Mouse (Mus musculus): ENCODE results near the gene Cdk2.

The Cdk2 gene

DNA sequence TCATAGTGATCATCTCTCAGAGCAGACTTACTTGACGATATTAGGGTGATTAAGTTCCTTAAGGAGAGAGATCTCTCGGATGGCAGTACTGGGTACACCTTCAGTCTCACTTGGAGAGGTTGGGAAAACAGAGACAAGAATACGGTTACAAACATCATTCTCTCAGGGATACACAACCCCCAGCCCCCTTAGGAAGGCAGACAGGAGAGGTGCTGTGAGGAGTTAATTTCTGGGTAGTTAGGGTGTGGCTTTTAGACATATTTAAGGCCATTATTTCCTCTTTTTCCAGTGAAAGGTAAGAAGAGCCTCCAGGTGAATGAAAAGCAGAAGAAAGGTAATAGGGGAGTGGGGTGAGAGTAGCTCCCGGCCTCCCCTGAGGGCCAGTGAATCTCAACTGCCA is 936 bp downstream of the Cdk2 start, which contains the start of gene Pmel:
Gene Pmel, plus strand, starts transcription at position 301 of the 400 bp plus-strand sequence.
- DNase-seq (ENCODE audit: low spot score in 2 of 2), result no peak

- no peak for DNase-seq (ENCODE audit: low spot score in 2 of 2)
Observed at GRCm38 (mm10) chr10:128702328-128703007, 2.4 kb downstream of the Cdk2 start.

DNA sequence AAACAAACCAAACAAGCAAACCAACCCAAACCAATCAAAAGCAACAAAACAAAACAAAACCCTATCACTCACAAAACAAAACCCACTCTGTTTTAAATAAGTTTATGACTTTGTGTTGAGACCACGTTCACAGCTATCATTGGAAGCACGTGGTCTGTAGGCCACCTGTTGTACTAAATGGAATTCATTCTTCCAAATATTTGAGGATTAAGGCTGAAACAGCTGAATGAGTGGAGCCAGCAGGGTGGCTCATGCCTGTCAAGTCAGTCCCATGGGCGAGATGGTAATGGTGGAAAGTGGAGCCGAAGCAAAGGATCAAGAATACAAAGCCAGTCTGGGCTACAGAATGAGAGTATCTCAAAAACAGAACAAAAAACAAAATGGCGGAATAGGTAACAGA is 4.1 kb downstream of the Cdk2 start:
- no peak for DNase-seq (ENCODE audit: low spot score in 2 of 2)

- DNase-seq (ENCODE audit: low spot score in 2 of 2), result no peak
Observed at GRCm38 (mm10) chr10:128699611-128700010, 5.2 kb downstream of the Cdk2 start.

DNA sequence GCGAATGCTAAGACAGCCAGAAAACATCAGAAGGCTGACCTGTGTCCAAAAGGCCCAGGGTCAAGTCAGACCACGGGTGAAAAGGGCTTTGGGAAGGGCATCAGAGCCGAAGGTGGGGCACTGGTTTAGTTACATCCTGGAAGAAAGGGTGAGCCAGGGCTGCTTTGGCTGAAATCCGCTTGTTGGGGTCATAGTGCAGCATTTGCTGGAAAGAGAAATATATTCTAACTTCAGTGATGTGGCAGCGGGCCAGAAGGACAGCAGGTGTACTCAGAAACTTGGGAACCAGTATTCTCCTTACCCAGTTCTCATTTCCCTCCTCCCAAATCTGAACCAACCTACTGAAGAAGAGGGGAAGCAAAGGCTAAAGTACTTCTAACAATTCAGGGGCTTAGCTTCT is 5.8 kb downstream of the Cdk2 start:
- no peak for DNase-seq (ENCODE audit: low spot score in 2 of 2)

DNA sequence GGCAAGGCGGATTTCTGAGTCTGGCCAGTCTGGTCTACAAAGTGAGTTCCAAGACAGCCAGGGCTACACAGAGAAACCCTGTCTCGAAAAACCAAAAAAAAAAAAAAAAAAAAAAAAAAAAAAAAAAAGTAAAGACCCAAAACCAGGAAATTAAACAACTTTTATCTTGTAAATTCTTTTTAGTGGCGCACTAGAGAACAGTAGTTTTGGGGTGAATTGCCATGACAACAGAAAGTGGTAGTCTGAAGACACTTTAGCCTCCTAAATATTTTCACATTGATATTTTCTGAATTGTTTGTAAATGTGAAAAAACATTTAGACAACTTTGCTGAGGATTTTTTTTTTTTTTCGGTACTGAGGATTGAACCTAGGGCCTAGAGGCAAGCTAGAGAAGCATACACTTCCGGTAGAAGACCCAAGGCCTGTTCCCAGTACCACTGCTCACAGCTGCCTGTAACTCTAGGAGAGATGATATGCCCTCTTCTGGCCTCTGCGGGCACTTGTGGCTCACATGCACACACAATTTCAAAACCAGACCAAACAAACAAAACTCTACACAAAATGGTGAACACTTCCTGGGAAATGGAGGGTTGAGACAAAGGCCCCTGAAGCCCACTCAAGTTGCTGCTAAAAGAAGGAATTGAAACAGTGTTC is 7.6 kb downstream of the Cdk2 start:
- no peak for DNase-seq (ENCODE audit: low spot score in 2 of 2)

DNA sequence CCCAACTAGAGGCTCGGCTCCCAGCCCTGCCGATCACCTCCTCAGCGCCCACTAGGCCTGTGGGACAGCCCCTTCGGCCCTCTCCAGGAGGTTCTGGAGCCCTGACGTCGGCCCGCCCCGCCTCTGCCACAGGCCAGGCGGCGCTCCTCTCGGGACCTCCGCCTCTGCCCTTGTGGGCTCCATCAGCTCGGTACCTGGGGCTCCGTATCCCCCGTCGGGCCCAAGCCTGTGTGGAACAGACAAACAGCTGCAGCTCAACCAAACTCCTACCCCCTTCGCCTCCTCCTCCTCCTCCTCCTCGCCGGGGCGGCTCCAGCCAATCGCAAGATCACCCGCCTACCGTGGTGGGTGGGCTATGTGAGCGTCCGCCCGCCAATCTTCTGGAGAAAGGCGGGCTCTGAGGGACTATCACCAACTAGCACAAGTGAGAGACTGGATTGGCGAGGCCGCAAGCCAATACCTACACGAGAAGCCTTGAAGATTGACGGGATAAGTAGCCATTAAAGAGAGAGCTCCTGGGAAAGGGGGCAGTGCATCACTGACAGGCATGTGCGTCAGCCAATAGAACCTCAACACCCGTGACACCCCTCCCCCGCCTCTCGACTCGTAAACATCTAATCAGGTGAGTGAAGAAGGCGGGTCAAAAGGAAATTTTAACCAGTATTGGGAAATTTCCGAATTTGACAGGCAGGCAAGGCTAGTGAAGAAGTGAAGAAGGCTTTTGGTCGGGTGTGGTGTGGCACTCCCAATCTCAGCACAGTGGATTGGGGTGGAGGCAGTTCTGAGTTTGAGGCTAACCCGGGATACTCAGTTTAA is 8.6 kb downstream of the Cdk2 start, which contains the start of gene Rab5b:
Gene Rab5b, minus strand, starts transcription at position 273 of the 816 bp plus-strand sequence.
- peak; percentile 95 to 96 for DNase-seq (ENCODE audit: low spot score in 2 of 2)

GRCm38 (mm10) chr10:128695411-128695991 is 9.3 kb downstream of the Cdk2 start:
- DNase-seq (ENCODE audit: low spot score in 2 of 2), result no peak

DNA sequence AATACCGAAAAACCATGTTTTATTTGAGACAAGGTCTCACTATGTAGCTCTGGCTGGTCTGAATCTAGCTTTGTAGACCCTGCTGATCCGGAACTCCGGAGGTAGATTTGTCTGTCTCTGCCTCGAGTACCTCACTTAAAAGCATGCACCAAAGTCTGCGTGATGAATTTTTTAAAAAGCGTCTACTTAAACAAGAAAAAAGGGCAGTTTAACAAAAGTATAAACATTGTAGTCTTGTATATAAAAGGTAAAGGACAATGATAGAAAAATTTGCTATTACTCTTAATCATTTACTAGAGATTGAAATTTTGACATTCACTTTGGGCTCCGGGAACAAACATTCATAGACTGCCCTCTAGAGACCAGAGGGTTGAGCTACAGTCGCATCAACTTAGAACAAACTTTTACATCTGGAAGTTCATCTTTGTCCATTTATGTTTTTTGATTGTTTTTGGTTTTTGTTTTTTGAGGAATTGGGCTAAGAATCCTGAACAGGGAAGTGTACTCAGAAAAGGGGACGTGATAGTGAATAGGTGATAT is 30.3 kb downstream of the Cdk2 start:
- DNase-seq (ENCODE audit: low spot score in 2 of 2), result no peak

DNA sequence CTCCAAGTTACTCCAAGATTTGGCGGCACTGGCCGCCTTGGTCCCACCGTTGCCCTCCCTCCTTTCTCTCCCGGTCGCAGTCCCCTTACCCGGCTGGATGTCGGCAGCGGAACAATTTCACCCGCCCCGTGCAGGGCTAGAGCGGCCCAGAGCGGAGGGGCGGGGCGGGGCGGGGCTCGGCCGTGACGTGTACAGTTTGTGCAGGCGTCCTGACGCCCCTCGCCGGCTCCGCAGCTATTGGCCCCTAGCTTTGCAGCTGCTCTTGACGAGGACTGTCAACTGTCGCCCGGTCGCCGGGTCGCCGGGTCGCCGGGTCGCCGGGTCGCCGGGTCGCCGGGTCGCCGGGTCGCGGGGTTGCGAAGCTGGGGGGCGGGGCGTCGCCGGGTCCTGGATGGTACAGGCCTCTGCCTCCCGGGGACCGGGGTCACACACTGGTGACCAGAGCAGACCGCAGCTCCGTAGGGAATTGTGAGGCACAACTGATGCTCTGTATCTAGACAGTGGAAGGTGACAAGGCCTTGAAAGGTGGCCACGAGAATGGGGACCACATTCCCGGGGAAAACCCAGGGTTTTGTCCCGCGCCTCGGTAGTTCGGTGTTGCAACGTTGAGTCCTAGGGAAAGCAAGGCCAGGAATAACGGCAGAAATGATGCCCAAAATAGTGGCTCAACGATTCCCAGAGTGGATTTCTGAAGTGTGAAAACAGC is 30.9 kb downstream of the Cdk2 start, which contains the start of gene Suox:
Gene Suox, minus strand, starts transcription at position 311 of the 706 bp plus-strand sequence.
- peak; percentile 56 to 75 for DNase-seq (ENCODE audit: low spot score in 2 of 2)

DNA sequence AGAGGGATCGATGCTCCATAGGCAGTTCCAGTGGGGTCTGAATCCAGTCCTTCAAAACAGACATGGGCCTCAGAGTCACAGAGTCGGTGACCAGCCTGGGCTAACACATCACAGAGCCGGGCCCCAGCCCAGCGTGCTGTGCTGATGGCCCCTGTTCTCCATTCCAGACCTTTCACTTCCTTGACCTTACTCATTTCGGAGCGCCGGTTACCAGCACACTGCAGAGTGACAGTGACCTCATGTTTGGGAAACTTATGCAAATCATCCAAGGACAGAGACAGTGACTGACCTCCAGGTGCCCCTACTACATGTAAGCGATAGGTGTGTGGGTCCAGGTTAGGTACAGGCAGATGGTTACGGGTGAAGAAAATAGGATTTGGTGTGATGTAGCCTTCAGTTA is 33.7 kb downstream of the Cdk2 start:
- no peak for DNase-seq (ENCODE audit: low spot score in 2 of 2)

DNA sequence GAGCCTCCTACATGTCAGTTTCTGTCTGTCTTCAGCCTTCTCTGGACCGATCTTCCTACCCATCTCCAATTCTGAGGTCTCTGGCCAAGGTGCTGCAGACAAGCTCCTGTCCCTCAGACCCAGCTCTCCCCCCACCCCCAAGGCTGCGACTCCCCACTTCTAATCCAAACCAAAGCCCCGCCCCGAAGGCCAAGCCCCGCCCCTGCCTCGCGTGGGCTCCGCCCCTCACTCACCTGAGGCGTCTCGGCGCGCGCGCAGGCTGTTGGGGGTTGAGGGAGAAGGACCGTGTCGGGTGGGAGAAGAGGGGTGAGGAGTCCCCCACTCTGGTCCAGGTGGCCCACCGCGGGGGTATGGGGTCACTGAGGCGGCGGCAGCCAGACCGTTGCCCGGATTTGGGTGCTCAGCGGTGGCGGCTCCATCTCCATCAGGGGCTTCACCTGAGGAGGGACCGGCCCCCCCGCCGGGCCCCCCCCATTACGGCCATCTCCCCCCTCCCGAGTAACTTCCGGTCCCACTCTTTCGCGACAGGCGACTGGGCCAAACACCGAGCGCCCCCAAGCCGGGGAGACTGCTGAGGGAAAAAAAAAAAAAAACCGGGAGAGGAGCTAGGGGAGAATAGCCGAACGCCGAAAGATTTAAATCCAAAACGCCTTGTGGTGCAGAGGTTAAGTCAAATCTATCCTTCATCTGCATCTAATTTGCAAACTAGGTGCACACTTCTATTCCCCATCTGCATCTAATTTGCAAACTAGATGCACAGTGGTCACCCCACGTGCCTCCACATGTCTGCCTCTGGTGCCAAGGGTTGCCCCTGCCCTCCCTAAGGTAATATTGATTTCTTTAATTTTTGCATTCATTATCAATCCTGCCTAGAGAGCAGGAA is 35.8 kb downstream of the Cdk2 start:
- DNase-seq (ENCODE audit: low spot score in 2 of 2), result peak; percentile 54 to 63

- DNase-seq (ENCODE audit: low spot score in 2 of 2), result no peak
Observed at GRCm38 (mm10) chr10:128665806-128666205, 39.0 kb downstream of the Cdk2 start.

- DNase-seq (ENCODE audit: low spot score in 2 of 2), result no peak
Observed at GRCm38 (mm10) chr10:128665307-128665706, 39.5 kb downstream of the Cdk2 start.

DNA sequence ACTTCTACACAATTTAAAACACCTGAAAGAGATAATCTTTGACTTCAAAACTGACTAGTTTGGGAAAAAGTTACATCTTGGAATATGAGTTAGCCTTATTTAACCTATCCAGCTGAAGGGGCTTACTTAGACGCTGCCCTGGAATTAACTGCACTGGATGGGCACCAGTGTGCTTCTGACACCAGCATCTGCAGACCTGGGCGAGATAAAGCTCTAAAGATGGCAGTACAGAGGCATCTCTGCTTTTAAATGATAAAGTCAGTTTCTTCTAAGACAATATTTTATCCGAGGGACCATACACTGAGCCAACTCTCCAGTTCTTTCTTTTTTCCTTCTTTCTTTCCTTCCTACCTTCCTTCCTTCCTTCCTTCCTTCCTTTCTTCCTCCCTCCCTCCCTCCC is 40.0 kb downstream of the Cdk2 start:
- no peak for DNase-seq (ENCODE audit: low spot score in 2 of 2)

- DNase-seq (ENCODE audit: low spot score in 2 of 2), result no peak
Observed at GRCm38 (mm10) chr10:128663441-128664220, 41.2 kb downstream of the Cdk2 start.

GRCm38 (mm10) chr10:128662465-128662864 is 42.4 kb downstream of the Cdk2 start:
- DNase-seq (ENCODE audit: low spot score in 2 of 2), result no peak

- DNase-seq (ENCODE audit: low spot score in 2 of 2), result no peak
Observed at GRCm38 (mm10) chr10:128659490-128659889, 45.3 kb downstream of the Cdk2 start.

- DNase-seq (ENCODE audit: low spot score in 2 of 2), result no peak
Observed at GRCm38 (mm10) chr10:128657844-128658243, 47.0 kb downstream of the Cdk2 start.
